Mouse (Mus musculus): Measurements from ENCODE around the gene Acot9. TPM values are rescaled to one million over a fixed set of nuclear protein-coding genes. Genes with fewer than 3 reads are reported as not detected.

The Acot9 gene
- polyA plus RNA-seq (2017; shearing (Covaris generic)): 49.4 TPM

GRCm38 (mm10) chrX:155262235-155262914 lies at the start of gene Acot9:
Acot9 (plus strand) TSS chrX:155262443.

DNA sequence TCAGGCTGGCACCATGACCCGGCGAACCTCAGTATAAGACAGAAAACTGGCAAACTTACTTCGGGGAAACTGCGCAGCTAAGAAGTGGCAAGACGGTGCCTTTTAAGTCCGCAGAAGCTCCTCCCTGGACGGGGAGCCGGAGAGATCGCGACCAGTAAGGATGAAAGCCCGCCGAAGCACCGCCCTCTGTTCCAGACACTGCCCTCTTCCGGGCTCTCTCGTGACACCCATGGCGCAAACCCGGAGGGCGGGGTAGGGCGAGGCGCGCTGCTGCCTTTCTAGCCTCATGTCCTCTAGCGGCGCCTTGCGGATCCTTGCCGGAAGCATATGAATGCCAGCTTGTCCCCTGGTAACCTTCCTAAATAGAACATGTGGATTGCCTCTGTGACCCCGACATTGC lies 46.0 kb upstream of the Acot9 start, which contains the start of gene Sat1:
Gene Sat1 (minus strand): TSS at position 179 of the 400 bp plus-strand sequence.

GRCm38 (mm10) chrX:155340654-155341053 lies 78.4 kb downstream of the Acot9 start, which contains the start of gene Prdx4:
Prdx4 (minus strand) TSS chrX:155340754.

Other genes starting within 250 kb of the Acot9 start
- not detected for gene Magea5, start 199.3 kb upstream of the Acot9 start, polyA plus RNA-seq (2017; shearing (Covaris generic))
- gene Magea1, start 172.7 kb upstream of the Acot9 start, polyA plus RNA-seq (2017; shearing (Covaris generic)): not detected
- not detected for gene Magea2, start 168.8 kb upstream of the Acot9 start, polyA plus RNA-seq (2017; shearing (Covaris generic))
- gene Cldn34b2, start 134.0 kb upstream of the Acot9 start, polyA plus RNA-seq (2017; shearing (Covaris generic)): not detected
- gene Sat1, start 46.0 kb upstream of the Acot9 start, polyA plus RNA-seq (2017; shearing (Covaris generic)): 285 TPM
- 23.1 TPM for gene Prdx4, start 78.3 kb downstream of the Acot9 start, polyA plus RNA-seq (2017; shearing (Covaris generic))

Data from effector memory CD4-positive, alpha-beta T cell, adult 5 months (primary cell).